Mouse (Mus musculus): ENCODE measurements around the gene Chd3. TPM values are rescaled to one million over a fixed set of nuclear protein-coding genes. Genes with fewer than 3 reads are reported as not detected.
"Not testable (repeated sequence)": the region's sequence is repeated elsewhere in the genome, so short reads cannot be mapped to it uniquely, and the experiment has no call there.

Gene Chd3
- total and polyA plus RNA-seq, 2 experiments from 2014 or later = 58.9 to 298 TPM

DNA sequence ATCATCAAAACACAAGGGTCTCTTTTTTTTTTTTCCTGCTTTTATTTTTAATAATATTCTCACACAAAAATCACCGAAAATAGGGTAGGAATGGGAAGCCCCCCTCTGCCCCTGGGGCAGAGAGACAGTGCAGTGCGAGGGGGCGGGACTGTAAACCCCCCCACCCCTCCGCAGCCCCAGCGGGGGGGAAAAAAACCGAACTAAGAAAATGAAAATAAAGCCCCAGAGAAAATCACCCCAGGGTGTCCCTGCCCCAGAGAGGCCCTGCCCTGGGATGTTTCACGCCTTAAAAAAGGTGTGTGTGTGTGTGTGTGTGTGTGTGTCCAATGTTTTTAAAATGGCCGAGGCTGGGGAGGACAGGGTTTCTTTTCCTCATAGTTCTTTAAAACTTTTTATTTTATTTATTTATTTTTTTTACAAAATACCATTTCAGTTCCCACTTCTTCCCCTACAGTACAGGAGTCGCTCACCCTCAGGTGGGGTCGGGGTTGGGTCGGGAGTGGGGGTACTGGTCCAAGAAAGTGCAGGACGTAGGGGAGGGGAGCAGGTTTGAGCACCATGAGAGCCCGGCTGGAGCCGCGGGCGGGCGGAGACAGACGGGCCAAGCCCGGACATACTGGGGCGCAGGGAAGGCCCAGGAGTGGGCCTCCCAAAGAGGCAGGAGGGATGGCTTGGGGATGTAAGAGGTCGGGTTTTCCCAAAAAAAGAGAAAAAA is 29.4 kb upstream of the Chd3 start:
- H3K27me3 ChIP-seq (ENCODE audit: insufficient read depth, low read length) = no peaks in the 10 kb centered on the region
- H3K36me3 ChIP-seq (ENCODE audit: insufficient read depth, low read length) = peaks cover 31% of the 10 kb centered on the region
- H3K9me3 ChIP-seq (ENCODE audit: low read length) = no peaks in the 10 kb centered on the region
- TF ChIP-seq CTCF (IDR thresholded peaks at IDR 0.05) = no peak
- H3K4me3 ChIP-seq (ENCODE audit: low read depth, low read length) = no peak overlapping the region
- no peak for DNase-seq (ENCODE audit: low spot score)
- 27% methylated on average over 21 of the region's 21 CpGs for WGBS
- H3K4me2 ChIP-seq (ENCODE audit: low read depth, low read length, poor library complexity, severe bottlenecking) = no peak overlapping the region
- H3K9ac ChIP-seq (replicated peaks; ENCODE audit: low read length, poor library complexity, severe bottlenecking) = 0 out of 2 replicates have a peak overlapping the region, but pooled peaks have one; percentile 36
- no peak for ATAC-seq (ENCODE audit: low FRiP score)
- no peaks in the 10 kb centered on the region for H3K4me1 ChIP-seq (ENCODE audit: insufficient read depth, low read length)
- no peak overlapping the region for H3K27ac ChIP-seq (ENCODE audit: low read depth, low read length)

DNA sequence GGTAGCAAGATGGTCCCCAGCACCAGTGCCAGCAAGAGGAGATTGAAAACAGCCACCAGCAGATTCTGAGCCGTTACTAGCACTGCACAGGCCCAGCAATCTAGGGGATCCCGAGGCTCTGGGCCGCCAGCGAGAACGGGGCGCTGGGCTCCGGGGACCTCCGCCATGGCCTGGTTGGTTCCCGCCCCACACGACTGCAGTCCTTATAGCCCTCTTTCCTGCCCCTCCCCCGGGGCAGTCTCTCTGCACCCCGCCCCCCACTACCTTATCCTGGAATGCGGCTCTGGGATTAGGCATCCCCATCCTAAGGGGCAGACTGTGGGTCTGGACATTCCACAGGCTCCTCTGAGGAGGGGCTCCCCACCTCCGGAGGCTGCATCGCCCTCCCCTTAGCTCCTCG is 28.9 kb upstream of the Chd3 start, which contains the start of gene Tmem88:
Gene Tmem88 (minus strand): TSS at position 176 of the 400 bp plus-strand sequence.
- DNase-seq (ENCODE audit: low spot score) (no peak), ATAC-seq (ENCODE audit: low FRiP score) (no peak)
- Histone ChIP-seq H3K27me3 (ENCODE audit: insufficient read depth, low read length) (no peaks in the 10 kb centered on the region), H3K9me3 (ENCODE audit: low read length) (no peaks in the 10 kb centered on the region), H3K27ac (ENCODE audit: low read depth, low read length) (peak within 1 kb of the TSS; percentile 32; the same call in 1 of the 2 replicates), H3K36me3 (ENCODE audit: insufficient read depth, low read length) (peaks cover 26% of the 10 kb centered on the region), H3K4me3 (ENCODE audit: low read depth, low read length) (no peak within 1 kb of the TSS), H3K4me2 (ENCODE audit: low read depth, low read length, poor library complexity, severe bottlenecking) (0 out of 2 replicates have a peak within 1 kb of the TSS, but pooled peaks have one; percentile 26), H3K9ac (replicated peaks; ENCODE audit: low read length, poor library complexity, severe bottlenecking) (peak within 1 kb of the TSS; percentile 36; the same call in 1 of the 2 replicates), H3K4me1 (ENCODE audit: insufficient read depth, low read length) (no peaks in the 10 kb centered on the region)
- TF ChIP-seq CTCF (IDR thresholded peaks at IDR 0.05) = no peak
- WGBS = 12% methylated on average over 16 of the region's 16 CpGs

DNA sequence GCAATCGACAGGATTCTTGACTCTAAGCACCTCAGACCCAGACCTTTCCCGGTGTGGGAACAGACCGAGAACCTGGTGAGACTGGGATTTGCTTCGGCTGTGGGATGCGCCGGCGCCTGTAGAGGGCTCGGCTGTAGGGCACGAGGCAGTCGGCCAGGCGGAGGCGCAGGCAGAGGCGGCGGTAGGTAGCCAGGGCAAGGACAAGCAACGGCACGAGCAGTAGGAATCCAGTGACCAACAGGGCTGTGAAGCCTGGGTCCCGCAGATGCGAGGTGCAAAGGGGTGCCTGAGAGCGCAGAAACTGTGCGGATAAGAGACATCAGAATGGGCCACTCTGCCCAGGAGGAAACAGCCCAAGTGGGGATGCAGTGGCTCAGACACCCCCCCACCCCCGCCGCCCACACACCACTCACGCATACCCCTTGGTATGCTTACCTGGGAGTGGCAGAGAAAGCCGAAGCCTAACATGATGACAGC is 28.4 kb upstream of the Chd3 start:
- DNase-seq (ENCODE audit: low spot score) (no peak), ATAC-seq (ENCODE audit: low FRiP score) (no peak)
- Histone ChIP-seq H3K36me3 (ENCODE audit: insufficient read depth, low read length) (peaks cover 26% of the 10 kb centered on the region), H3K4me3 (ENCODE audit: low read depth, low read length) (no peak overlapping the region), H3K4me2 (ENCODE audit: low read depth, low read length, poor library complexity, severe bottlenecking) (0 out of 2 replicates have a peak overlapping the region, but pooled peaks have one; percentile 15), H3K27ac (ENCODE audit: low read depth, low read length) (peak overlapping the region; percentile 32; the same call in 1 of the 2 replicates), H3K4me1 (ENCODE audit: insufficient read depth, low read length) (no peaks in the 10 kb centered on the region), H3K9me3 (ENCODE audit: low read length) (no peaks in the 10 kb centered on the region), H3K27me3 (ENCODE audit: insufficient read depth, low read length) (no peaks in the 10 kb centered on the region), H3K9ac (replicated peaks; ENCODE audit: low read length, poor library complexity, severe bottlenecking) (peak overlapping the region; percentile 24; the same call in 1 of the 2 replicates)
- TF ChIP-seq CTCF (IDR thresholded peaks at IDR 0.05) = peak; percentile 23
- WGBS = 15% methylated on average over 24 of the region's 24 CpGs

DNA sequence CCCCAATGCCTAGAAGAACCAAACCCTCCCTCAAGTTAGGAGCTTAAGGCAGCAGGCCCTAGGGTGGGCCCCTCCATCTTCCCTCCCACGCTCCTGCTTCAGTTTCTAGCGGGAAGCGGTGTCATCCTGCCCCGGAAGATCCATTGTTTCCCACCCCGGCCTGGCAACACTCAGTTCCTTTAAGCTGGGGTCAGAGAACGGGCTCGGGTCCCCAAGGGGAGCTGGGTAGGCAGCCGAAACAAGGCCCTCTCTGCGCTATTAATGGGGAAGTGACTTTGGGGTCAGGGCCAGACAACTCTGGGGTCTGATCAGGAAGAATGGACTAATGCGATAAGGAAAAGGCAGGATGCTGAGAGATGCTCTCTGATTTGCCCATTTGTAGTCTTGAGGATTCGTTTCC is 27.6 kb upstream of the Chd3 start:
- peak overlapping the region; percentile 88 for H3K9ac ChIP-seq (replicated peaks; ENCODE audit: low read length, poor library complexity, severe bottlenecking)
- WGBS = 28% methylated on average over 11 of the region's 11 CpGs
- H3K27me3 ChIP-seq (ENCODE audit: insufficient read depth, low read length) = no peaks in the 10 kb centered on the region
- H3K4me2 ChIP-seq (ENCODE audit: low read depth, low read length, poor library complexity, severe bottlenecking) = peak overlapping the region; percentile 82
- H3K4me3 ChIP-seq (ENCODE audit: low read depth, low read length) = peak overlapping the region; percentile 65; the same call in 1 of the 2 replicates
- no peak for TF ChIP-seq CTCF (IDR thresholded peaks at IDR 0.05)
- no peaks in the 10 kb centered on the region for H3K4me1 ChIP-seq (ENCODE audit: insufficient read depth, low read length)
- H3K27ac ChIP-seq (ENCODE audit: low read depth, low read length) = peak overlapping the region; percentile 34; the same call in 1 of the 2 replicates
- H3K36me3 ChIP-seq (ENCODE audit: insufficient read depth, low read length) = peaks cover 21% of the 10 kb centered on the region
- ATAC-seq (ENCODE audit: low FRiP score) (no peak), DNase-seq (ENCODE audit: low spot score) (no peak)
- H3K9me3 ChIP-seq (ENCODE audit: low read length) = no peaks in the 10 kb centered on the region

DNA sequence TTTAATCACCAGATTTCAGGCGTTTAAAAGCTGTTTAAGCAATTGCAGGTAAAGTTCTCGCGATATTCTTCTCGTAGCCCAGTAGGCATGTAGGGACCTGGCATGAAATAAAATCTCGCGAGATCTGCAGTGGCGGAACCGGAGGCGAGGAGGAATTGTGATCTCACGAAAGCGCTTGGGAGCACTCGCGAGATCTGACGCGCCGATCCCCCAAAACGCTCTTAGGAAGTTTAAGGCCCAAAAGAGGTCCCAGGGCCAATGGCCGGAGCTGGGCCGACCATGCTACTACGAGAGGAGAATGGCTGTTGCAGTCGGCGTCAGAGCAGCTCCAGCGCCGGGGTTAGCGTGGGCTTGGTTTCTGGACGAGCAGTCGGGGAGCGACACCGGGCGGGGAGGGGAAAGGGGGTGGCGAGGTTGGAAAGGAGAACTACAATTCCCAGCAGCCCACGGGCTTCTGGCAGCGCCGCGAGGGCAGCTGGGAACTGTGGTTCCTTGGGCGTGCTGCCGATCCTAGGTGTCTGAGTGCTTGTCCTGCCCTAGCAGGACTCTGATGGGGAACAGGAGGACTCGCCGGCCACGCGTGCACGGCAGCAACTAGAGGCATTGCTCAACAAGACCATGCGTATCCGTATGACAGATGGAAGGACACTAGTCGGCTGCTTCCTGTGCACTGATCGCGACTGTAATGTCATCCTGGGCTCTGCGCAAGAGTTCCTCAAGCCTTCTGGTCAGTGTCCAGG is 26.6 kb upstream of the Chd3 start:
- DNase-seq (ENCODE audit: low spot score) (peak; percentile 100), ATAC-seq (ENCODE audit: low FRiP score) (peak; percentile 90)
- no peaks in the 10 kb centered on the region for H3K27me3 ChIP-seq (ENCODE audit: insufficient read depth, low read length)
- peak overlapping the region; percentile 88 for H3K9ac ChIP-seq (replicated peaks; ENCODE audit: low read length, poor library complexity, severe bottlenecking)
- no peaks in the 10 kb centered on the region for H3K9me3 ChIP-seq (ENCODE audit: low read length)
- H3K36me3 ChIP-seq (ENCODE audit: insufficient read depth, low read length) = peaks cover 16% of the 10 kb centered on the region
- H3K4me3 ChIP-seq (ENCODE audit: low read depth, low read length) = peak overlapping the region; percentile 65
- no peaks in the 10 kb centered on the region for H3K4me1 ChIP-seq (ENCODE audit: insufficient read depth, low read length)
- peak; percentile 7; the same call in 1 of the 2 replicates for TF ChIP-seq CTCF (IDR thresholded peaks at IDR 0.05)
- peak overlapping the region; percentile 82 for H3K4me2 ChIP-seq (ENCODE audit: low read depth, low read length, poor library complexity, severe bottlenecking)
- peak overlapping the region; percentile 98 for H3K27ac ChIP-seq (ENCODE audit: low read depth, low read length)
- WGBS = under 1% methylated on average over 48 of the region's 48 CpGs

DNA sequence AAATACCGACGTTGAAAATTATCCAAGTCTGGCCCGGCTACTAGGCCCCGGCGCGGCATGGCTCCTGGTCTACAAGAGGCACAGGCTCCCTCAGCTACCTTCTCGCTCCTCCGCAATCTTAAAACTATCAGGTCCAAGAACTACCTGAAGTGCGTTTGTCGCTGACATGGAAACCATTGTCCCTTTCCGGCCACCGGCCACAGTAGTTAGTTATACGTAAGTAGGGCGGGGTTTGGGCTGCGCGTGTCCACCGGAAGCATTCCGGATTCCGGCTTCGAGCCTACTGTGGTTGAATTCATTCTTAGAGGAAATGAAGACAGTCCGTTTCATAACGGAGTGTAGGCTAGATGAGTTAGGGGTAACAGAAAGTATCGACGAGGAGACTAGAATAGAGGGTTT is 26.0 kb upstream of the Chd3 start, which contains the start of the genes Naa38 and Cyb5d1:
Gene Naa38 (plus strand): TSS at position 253 of the 399 bp plus-strand sequence.
Gene Cyb5d1 (minus strand): TSS at position 397 of the 399 bp plus-strand sequence.
- H3K9me3 ChIP-seq (ENCODE audit: low read length); H3K4me1 ChIP-seq (ENCODE audit: insufficient read depth, low read length); H3K27me3 ChIP-seq (ENCODE audit: insufficient read depth, low read length): not testable (repeated sequence)
- WGBS = 1% methylated on average over 20 of the region's 24 CpGs
- Histone ChIP-seq H3K4me3 (ENCODE audit: low read depth, low read length) (peak within 1 kb of the TSS; percentile 65), H3K27ac (ENCODE audit: low read depth, low read length) (peak within 1 kb of the TSS; percentile 98), H3K9ac (replicated peaks; ENCODE audit: low read length, poor library complexity, severe bottlenecking) (peak within 1 kb of the TSS; percentile 88), H3K36me3 (ENCODE audit: insufficient read depth, low read length) (peaks cover 14% of the 10 kb centered on the region), H3K4me2 (ENCODE audit: low read depth, low read length, poor library complexity, severe bottlenecking) (peak within 1 kb of the TSS; percentile 82)
- peak; percentile 80 for ATAC-seq (ENCODE audit: low FRiP score)
- peak; percentile 94 for DNase-seq (ENCODE audit: low spot score)

DNA sequence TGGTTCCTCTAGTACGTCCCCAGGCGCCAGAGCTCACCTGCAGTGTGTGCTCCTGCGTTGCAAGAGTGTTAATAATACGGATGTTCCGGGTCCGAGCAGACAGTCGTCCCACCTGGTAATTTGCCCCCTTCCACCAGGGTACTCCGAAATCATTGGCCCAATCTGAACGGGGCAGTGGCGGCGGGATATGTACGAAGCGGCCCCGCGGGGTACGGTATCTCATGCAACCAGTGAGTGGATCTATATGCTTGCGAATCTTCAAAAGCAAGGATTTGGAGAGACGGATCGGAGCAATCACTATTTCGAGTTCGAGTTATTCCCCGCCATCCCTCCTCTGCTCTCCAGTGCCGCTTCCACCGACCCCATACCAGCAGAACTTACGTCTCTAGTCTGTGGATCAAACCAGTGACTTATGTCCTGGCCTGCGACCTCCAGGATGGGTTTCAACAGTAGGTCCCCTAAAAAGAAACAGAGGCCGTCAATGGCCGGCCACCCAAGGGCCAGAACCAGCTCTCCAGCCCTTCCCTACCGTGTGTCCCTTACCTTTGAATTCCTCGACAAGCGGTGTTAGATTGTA is 25.5 kb upstream of the Chd3 start:
- not testable (repeated sequence) for H3K36me3 ChIP-seq (ENCODE audit: insufficient read depth, low read length); ATAC-seq (ENCODE audit: low FRiP score); H3K4me1 ChIP-seq (ENCODE audit: insufficient read depth, low read length); H3K9me3 ChIP-seq (ENCODE audit: low read length); H3K27me3 ChIP-seq (ENCODE audit: insufficient read depth, low read length); DNase-seq (ENCODE audit: low spot score)
- 2% methylated on average over 31 of the region's 31 CpGs for WGBS
- H3K27ac ChIP-seq (ENCODE audit: low read depth, low read length) = peak overlapping the region; percentile 98; the same call in 1 of the 2 replicates
- peak overlapping the region; percentile 65 for H3K4me3 ChIP-seq (ENCODE audit: low read depth, low read length)
- peak overlapping the region; percentile 68 for H3K4me2 ChIP-seq (ENCODE audit: low read depth, low read length, poor library complexity, severe bottlenecking)
- H3K9ac ChIP-seq (replicated peaks; ENCODE audit: low read length, poor library complexity, severe bottlenecking) = peak overlapping the region; percentile 88

All from midbrain, postnatal 0 days (tissue).